Mouse (Mus musculus) ES-Bruce4 (cell line): ENCODE data around the gene Ankrd22. TPM values are rescaled to one million over a fixed set of nuclear protein-coding genes. Genes with fewer than 3 reads are reported as not detected.

ENCODE experiments used
- H3K27ac ChIP-seq: 2 replicates; pipeline ENCODE4 v1.5.1; 2012; ENCODE audit warnings: low read length, inconsistent platforms; ENCODE audit not compliant: insufficient read depth
- H3K27me3 ChIP-seq: 2 replicates; pipeline ENCODE4 v1.6.1; 2012; ENCODE audit warnings: mild to moderate bottlenecking, low read length, inconsistent platforms; ENCODE audit not compliant: control insufficient read depth, poor library complexity, insufficient read depth, severe bottlenecking
- H3K36me3 ChIP-seq: 2 replicates; pipeline ENCODE4 v1.6.1; 2012; ENCODE audit warnings: inconsistent platforms, mild to moderate bottlenecking, low read length, moderate library complexity; ENCODE audit not compliant: control insufficient read depth, poor library complexity, insufficient read depth, severe bottlenecking
- H3K4me1 ChIP-seq: one replicate; pipeline ENCODE4 v1.8.1; 2011; ENCODE audit warnings: low read length; ENCODE audit not compliant: control insufficient read depth, insufficient read depth
- H3K4me3 ChIP-seq: 2 replicates; pipeline ENCODE4 v1.5.1; 2011; ENCODE audit warnings: low read depth, mild to moderate bottlenecking, low read length
- H3K9ac ChIP-seq: 2 replicates; pipeline ENCODE4 v1.6.1; 2012; ENCODE audit warnings: low read depth, mild to moderate bottlenecking, inconsistent platforms; ENCODE audit not compliant: poor library complexity, severe bottlenecking
- H3K9me3 ChIP-seq: replicated peaks from 2 replicates; pipeline ENCODE4 v1.6.1; 2012; ENCODE audit warnings: mild to moderate bottlenecking, low read length, inconsistent platforms; ENCODE audit not compliant: control insufficient read depth, poor library complexity, insufficient read depth, severe bottlenecking
- CTCF ChIP-seq: IDR thresholded peaks from one replicate; pipeline ENCODE4 v1.8.1; 2011; ENCODE audit warnings: low read depth, low read length
- EP300 ChIP-seq: IDR thresholded peaks from 2 replicates; pipeline ENCODE4 v1.6.1; 2011; ENCODE audit warnings: low read depth, low read length; ENCODE audit not compliant: insufficient read depth
- POLR2A ChIP-seq: IDR thresholded peaks from one replicate; pipeline ENCODE4 v1.8.1; 2011; ENCODE audit warnings: low read length; ENCODE audit not compliant: insufficient read depth
- polyA plus RNA-seq: library from polyadenylated mRNA; stranded (reverse); fragments of >200 nt; gene quantifications from 2 replicates; pipeline ENCODE4 v1.2.4, GENCODE M21; 2011; ENCODE audit warnings: low read depth; ENCODE audit not compliant: missing spikeins, insufficient read depth, insufficient read length

Ankrd22 gene
- polyA plus RNA-seq, 1 experiment = not detected

DNA sequence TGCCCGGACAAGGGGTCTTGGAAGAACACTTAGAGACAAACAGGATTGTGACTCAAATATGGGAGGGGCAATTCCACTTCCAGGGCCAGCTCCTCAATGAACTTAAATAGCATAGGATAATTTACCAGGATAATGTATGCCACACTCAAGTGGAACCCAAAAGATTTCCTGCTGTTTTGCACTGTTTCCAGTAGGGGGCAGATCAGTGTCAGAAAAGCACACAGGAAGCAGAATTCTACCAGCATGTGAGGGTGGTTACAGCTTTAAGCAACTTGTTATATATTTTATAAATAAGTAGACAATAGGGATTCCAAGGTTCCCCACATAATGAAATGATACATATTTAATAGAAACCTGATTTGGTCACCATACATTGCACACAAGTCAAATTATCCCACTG lies 13.9 kb downstream of the Ankrd22 start:
- Histone ChIP-seq H3K4me1 (no peaks in the 10 kb centered on the region), H3K27me3 (no peaks in the 10 kb centered on the region), H3K27ac (no peak overlapping the region), H3K36me3 (no peaks in the 10 kb centered on the region), H3K9ac (no peak overlapping the region), H3K9me3 (no peaks in the 10 kb centered on the region), H3K4me3 (no peak overlapping the region)
- TF ChIP-seq POLR2A = no peak
- no peak for TF ChIP-seq EP300
- no peak for TF ChIP-seq CTCF

DNA sequence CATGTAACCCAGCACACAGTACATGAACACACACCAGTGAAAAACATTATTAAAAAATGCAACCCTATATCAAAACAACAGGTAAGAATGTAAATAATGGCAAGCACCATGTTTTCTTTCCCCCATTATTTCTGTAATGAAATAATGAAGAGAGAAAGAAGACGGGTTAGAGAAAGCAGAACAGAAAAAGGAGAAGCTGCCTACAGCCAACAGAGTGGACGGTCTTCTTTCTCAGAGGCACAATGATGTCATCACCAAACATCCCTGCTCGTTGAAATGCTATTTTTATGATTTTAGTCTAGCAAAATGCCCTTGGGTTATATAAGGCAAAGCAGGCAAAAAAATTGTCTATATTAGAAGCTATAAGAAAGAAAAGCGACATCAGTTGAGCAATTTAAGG lies 17.4 kb downstream of the Ankrd22 start:
- Histone ChIP-seq H3K27me3 (no peaks in the 10 kb centered on the region), H3K27ac (no peak overlapping the region), H3K4me3 (no peak overlapping the region), H3K4me1 (no peaks in the 10 kb centered on the region), H3K9me3 (no peaks in the 10 kb centered on the region), H3K9ac (no peak overlapping the region), H3K36me3 (no peaks in the 10 kb centered on the region)
- TF ChIP-seq POLR2A (no peak), EP300 (no peak), CTCF (no peak)

DNA sequence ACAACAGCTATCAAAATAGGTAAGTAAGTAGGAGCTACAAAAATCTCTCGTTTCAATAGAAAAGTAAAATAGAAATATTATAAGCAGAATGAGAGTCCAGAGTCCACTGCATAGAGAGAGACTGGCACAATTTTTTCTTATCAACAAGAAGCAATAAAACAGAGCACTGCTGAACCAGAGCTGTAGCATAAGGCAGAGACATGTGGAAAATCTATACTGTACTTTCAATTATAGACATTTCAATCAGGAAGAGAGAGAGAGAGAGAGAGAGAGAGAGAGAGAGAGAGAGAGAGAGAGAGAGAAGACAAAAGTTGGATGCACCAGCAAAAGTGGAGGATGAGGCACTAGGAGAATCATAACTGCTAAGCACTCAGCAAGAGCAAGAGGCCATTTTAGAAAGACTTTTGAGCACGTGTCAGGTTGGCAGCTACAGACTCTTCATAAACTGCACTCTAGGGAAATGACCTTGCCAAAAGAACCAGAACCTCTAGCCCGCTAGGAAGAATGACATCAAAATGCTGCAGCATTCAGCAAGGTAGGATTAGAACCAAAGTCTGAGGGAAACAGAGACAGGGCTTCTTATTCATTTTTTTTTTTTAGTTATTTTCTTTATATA lies 26.3 kb downstream of the Ankrd22 start:
- no peak for TF ChIP-seq POLR2A
- TF ChIP-seq CTCF = no peak
- TF ChIP-seq EP300 = no peak
- Histone ChIP-seq H3K9ac (no peak overlapping the region), H3K4me3 (no peak overlapping the region), H3K27me3 (no peaks in the 10 kb centered on the region), H3K4me1 (no peaks in the 10 kb centered on the region), H3K9me3 (peaks cover 10% of the 10 kb centered on the region), H3K36me3 (no peaks in the 10 kb centered on the region), H3K27ac (no peak overlapping the region)

DNA sequence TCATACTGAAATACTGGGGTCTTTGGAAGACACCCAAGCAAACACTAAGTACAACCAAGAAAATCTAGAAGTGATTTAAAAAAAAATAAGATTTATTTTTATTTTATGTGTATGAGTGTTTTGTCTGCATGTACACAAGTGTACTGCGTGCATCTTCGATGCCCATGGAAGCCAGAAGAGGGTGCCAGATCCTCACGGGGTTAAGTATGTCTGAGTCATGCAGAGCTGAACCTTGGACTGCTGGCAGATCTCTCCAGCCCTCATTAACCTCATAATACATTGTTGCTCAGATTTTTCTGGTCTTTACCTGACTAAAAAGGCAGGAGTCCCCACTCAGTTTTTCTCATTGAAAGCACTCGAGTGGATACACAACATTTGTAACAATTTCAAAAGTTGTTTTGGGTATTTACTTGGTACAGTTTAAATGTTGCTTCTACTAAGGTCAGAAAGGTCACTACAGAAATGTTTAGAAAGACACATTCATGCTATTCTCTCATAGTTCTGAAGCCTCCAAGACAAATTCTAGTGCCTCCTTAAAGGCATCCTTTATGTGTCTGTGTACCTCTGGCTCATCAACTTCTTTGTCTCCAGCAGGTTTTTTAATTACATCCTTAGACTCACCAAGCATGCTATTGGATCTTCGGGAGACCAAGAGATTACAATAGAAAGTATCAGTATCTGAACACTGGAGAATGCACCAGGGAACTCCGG lies 27.0 kb downstream of the Ankrd22 start:
- Histone ChIP-seq H3K27me3 (no peaks in the 10 kb centered on the region), H3K27ac (no peak overlapping the region), H3K9me3 (peaks cover 10% of the 10 kb centered on the region), H3K4me1 (no peaks in the 10 kb centered on the region), H3K4me3 (no peak overlapping the region), H3K9ac (no peak overlapping the region), H3K36me3 (no peaks in the 10 kb centered on the region)
- TF ChIP-seq CTCF (no peak), EP300 (no peak), POLR2A (no peak)

DNA sequence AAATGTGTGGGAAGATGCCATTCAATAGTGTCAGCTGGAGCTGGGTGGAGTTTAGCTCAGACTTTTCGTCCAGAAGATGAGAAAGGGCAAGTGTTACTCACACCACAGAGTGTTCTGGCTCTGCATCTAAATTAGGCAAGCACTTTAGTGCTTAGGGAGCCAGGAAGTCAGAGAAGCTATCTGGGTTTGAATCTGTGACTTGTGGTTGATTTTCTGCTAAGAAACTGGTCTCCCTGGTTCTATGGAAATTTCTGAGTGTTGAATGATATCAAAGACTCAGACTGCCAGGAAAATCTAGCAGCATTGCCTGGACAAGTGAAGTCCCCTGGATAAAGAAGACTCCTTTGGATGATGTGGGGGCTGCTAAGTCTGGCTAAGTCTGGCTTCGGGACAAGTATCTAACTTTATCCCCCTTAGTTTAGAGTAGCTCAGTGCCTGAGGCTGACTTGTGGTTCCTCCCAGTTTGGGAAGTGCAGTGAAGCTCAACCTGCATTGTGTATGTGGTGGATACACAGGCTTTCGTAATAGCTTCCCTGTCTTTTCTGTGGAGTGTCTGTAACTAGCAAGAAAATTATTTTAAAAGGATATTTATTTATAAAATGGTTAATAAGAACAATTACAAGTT lies 45.6 kb downstream of the Ankrd22 start:
- Histone ChIP-seq H3K36me3 (no peaks in the 10 kb centered on the region), H3K4me3 (no peak overlapping the region), H3K4me1 (no peaks in the 10 kb centered on the region), H3K9ac (no peak overlapping the region), H3K27ac (no peak overlapping the region), H3K9me3 (no peaks in the 10 kb centered on the region), H3K27me3 (no peaks in the 10 kb centered on the region)
- TF ChIP-seq EP300 (no peak), CTCF (no peak), POLR2A (no peak)

DNA sequence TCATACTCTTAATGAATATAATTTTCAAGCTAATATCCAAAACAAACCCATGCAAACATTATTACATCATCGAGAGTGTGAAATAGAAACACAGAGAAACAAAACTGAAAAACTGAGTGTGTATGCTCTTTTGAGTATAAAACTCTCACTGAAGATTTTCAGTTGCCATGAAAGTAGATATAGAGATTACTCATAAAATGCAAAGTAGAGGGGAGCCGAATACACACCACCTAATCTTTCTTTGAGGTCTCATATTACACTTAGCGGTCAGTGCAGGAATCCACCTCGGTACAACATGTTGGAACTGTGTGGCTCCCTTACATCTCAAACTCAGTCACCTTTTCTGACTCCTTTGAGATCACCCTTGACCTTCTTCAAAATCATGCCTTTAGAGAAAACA lies 46.2 kb downstream of the Ankrd22 start:
- Histone ChIP-seq H3K4me1 (no peaks in the 10 kb centered on the region), H3K36me3 (no peaks in the 10 kb centered on the region), H3K4me3 (no peak overlapping the region), H3K9ac (no peak overlapping the region), H3K9me3 (no peaks in the 10 kb centered on the region), H3K27ac (no peak overlapping the region), H3K27me3 (no peaks in the 10 kb centered on the region)
- TF ChIP-seq CTCF = no peak
- no peak for TF ChIP-seq POLR2A
- no peak for TF ChIP-seq EP300
